Mouse (Mus musculus) heart, embryonic 12.5 days (tissue): ENCODE results near the gene Ppp1r9b. TPM values are rescaled to one million over a fixed set of nuclear protein-coding genes. Genes with fewer than 3 reads are reported as not detected.

Source experiments
- ATAC-seq: fragments of 200-750 bp; cut with Nextera tagmentation; 2 replicates; pipeline ENCODE4 v1.8.0; 2017; ENCODE audit warnings: moderate TSS enrichment, moderate library complexity; ENCODE audit not compliant: insufficient number of reproducible peaks, low FRiP score
- H3K27ac ChIP-seq: fragments of 300-500 bp; sonication (generic); 2 replicates; pipeline ENCODE4 v1.5.1; 2016; ENCODE audit warnings: mild to moderate bottlenecking, moderate library complexity; ENCODE audit not compliant: poor library complexity, severe bottlenecking
- H3K27me3 ChIP-seq: fragments of 300-500 bp; sonication (generic); replicated peaks from 2 replicates; pipeline ENCODE4 v1.6.1; 2016; ENCODE audit warnings: mild to moderate bottlenecking, moderate library complexity
- H3K36me3 ChIP-seq: fragments of 300-500 bp; sonication (generic); 2 replicates; pipeline ENCODE4 v1.6.1; 2016; ENCODE audit warnings: mild to moderate bottlenecking, moderate library complexity
- H3K4me1 ChIP-seq: fragments of 300-500 bp; sonication (generic); replicated peaks from 2 replicates; pipeline ENCODE4 v1.6.1; 2016; ENCODE audit warnings: mild to moderate bottlenecking
- H3K4me2 ChIP-seq: fragments of 300-500 bp; sonication (generic); 2 replicates; pipeline ENCODE4 v1.6.1; 2016; ENCODE audit warnings: mild to moderate bottlenecking, moderate library complexity
- H3K4me3 ChIP-seq: fragments of 300-500 bp; sonication (generic); 2 replicates; pipeline ENCODE4 v1.5.1; 2016; ENCODE audit warnings: mild to moderate bottlenecking
- H3K9ac ChIP-seq: fragments of 300-500 bp; sonication (generic); 2 replicates; pipeline ENCODE4 v1.6.1; 2016; ENCODE audit warnings: mild to moderate bottlenecking, moderate library complexity
- H3K9me3 ChIP-seq: fragments of 300-500 bp; sonication (generic); replicated peaks from 2 replicates; pipeline ENCODE4 v1.6.1; 2016; ENCODE audit warnings: mild to moderate bottlenecking, moderate library complexity
- WGBS: fragments of 180-500 bp; shearing (Covaris S2); methylation state at CpG from one replicate; pipeline ENCODE4 v1.1.7; 2016; 5-methylcytosine and 5-hydroxymethylcytosine counted together
- polyA plus RNA-seq: library from polyadenylated mRNA; unstranded; fragments of >200 nt; fragmentation: Nextera tagmentation; extraction: Ambion mirVana; gene quantifications from 2 replicates; pipeline ENCODE4 v1.2.1, GENCODE M21; 2016

Ppp1r9b gene
- polyA plus RNA-seq = 10.4 and 12.2 TPM in 2 replicates

DNA sequence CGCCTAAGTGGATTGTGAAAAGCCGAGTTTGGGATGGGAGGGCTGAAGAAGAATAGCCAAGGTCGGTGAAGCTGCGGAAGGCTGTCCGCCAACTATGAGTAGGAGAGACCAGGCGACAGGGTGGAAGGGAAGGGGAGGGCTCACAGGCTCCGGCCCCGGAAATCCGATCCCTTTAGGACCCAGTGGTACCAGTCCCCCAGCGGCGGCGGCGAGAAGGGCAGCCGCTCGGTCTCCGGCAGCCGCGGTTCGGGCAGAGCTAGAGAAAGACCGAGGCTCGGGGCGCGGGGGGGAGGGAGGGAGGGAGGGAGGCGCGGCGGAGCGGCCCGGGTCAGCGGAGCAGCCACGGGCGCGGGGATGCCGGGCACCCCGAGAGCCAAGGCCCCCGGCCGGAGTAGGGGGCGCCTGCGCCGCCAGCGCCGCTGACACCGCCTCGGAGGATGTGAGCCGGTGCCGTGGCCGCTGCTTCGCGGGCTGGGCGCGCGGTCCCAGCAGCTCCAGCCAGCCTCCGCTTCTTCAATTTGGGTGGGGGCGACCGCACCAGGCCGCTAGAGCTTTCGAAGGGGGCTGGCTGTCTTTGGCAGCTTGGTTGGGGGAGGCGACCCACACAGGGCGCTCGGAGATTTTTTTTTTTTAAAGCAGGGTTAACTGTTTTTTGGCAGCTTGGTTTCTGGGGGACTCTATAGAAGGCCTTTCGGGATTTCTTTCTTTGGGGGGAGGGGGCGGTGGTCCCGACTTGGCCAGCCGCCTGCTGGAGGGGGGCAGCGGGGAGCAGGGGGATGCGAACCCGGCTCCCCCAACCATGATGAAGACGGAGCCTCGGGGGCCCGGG is at the start of gene Ppp1r9b:
Gene Ppp1r9b (plus strand): TSS at position 287 of the 829 bp plus-strand sequence.
- Histone ChIP-seq H3K9ac (peak within 1 kb of the TSS; percentile 98), H3K27me3 (no peaks in the 10 kb centered on the region), H3K9me3 (no peaks in the 10 kb centered on the region), H3K4me1 (peaks cover 76% of the 10 kb centered on the region), H3K27ac (peak within 1 kb of the TSS; percentile 95), H3K4me2 (peak within 1 kb of the TSS; percentile 98), H3K4me3 (peak within 1 kb of the TSS; percentile 95), H3K36me3 (peaks cover 4% of the 10 kb centered on the region; the same call in 1 of the 2 replicates)
- ATAC-seq = peak; percentile 82
- WGBS = under 1% methylated on average over 55 of the region's 69 CpGs

DNA sequence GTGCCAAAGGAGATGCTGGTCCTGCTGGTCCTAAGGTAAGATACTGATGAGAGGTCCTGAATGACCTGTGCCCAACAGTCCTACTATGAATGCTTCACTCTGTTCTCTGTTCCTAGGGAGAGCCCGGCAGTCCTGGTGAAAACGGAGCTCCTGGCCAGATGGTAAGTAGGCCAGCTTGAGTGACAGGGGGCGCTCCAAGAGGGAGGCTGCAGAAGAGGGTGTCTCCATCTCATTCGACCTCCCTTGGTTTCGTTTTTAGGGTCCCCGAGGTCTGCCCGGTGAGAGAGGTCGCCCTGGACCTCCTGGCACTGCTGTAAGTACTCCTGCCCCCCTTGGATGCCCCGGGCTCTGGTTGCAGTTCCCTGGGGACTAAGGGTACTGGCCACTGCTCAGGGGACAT is 49.7 kb upstream of the Ppp1r9b start:
- WGBS = 39% methylated on average over 9 of the region's 9 CpGs
- Histone ChIP-seq H3K27ac (no peak overlapping the region), H3K27me3 (peaks cover 64% of the 10 kb centered on the region), H3K36me3 (peaks cover 21% of the 10 kb centered on the region), H3K4me2 (no peak overlapping the region; the same call in 1 of the 2 replicates), H3K4me3 (no peak overlapping the region), H3K9ac (no peak overlapping the region), H3K9me3 (no peaks in the 10 kb centered on the region), H3K4me1 (peaks cover 9% of the 10 kb centered on the region; the same call in 1 of the 2 replicates)
- no peak for ATAC-seq

GRCm38 (mm10) chr11:94941776-94942175 is 49.1 kb upstream of the Ppp1r9b start:
- Histone ChIP-seq H3K4me2 (no peak overlapping the region), H3K4me3 (no peak overlapping the region), H3K4me1 (peaks cover 9% of the 10 kb centered on the region; the same call in 1 of the 2 replicates), H3K36me3 (peaks cover 21% of the 10 kb centered on the region), H3K27me3 (peaks cover 59% of the 10 kb centered on the region), H3K27ac (no peak overlapping the region), H3K9ac (no peak overlapping the region), H3K9me3 (no peaks in the 10 kb centered on the region)
- 74% methylated on average over 8 of the region's 8 CpGs for WGBS
- no peak for ATAC-seq

DNA sequence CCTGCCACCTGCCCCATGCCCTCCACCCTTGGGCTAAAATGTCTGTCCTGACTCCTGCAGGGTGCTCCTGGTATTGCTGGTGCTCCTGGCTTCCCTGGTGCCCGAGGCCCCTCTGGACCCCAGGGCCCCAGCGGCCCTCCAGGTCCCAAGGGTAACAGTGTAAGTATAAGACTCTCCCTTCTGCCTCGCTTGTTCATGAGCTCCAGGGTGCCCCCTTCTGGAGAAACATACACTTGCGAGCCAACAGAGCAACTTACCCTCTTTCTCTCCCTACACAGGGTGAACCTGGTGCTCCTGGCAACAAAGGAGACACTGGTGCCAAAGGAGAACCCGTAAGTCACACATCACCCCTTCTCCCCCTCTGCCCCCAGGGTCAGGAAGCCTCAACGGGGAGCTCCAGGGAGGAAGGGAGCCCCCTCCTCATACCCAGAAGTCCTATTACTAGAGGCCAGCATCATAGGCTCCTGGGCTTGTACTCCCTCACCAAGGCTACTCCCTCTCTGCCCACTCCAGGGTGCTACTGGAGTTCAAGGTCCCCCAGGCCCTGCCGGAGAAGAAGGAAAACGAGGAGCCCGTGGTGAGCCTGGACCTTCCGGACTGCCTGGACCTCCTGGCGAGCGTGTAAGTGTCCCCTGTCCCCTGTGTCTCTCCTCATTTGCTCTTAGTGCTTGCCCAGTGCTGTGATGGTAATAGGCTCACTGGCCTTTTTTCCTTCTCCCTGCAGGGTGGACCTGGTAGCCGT is 48.4 kb upstream of the Ppp1r9b start:
- 43% methylated on average over 13 of the region's 13 CpGs for WGBS
- peaks cover 64% of the 10 kb centered on the region for H3K27me3 ChIP-seq
- no peaks in the 10 kb centered on the region for H3K9me3 ChIP-seq
- no peak overlapping the region for H3K9ac ChIP-seq
- peak; percentile 23; the same call in 1 of the 2 replicates for ATAC-seq
- H3K4me2 ChIP-seq = no peak overlapping the region
- H3K36me3 ChIP-seq = peaks cover 25% of the 10 kb centered on the region
- peaks cover 6% of the 10 kb centered on the region; the same call in 1 of the 2 replicates for H3K4me1 ChIP-seq
- H3K4me3 ChIP-seq = no peak overlapping the region
- 0 out of 2 replicates have a peak overlapping the region, but pooled peaks have one; percentile 9 for H3K27ac ChIP-seq

DNA sequence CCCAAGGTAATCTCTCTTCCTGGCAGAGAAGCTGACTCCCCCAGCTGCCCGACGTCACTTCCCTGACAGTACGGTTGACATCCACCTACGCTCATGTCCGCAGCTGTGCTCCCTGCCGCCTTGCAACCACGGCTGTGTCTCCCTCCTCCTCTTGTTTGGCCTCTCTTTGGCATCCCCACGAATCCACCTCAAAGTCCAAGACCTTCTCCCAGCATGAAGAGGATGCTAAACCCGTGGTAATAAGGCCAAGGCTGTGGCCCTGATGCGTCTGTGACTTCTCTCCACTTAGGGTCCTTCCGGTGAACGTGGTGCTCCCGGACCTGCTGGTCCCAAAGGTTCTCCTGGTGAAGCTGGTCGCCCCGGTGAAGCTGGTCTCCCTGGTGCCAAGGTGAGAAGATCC is 47.8 kb upstream of the Ppp1r9b start:
- peaks cover 64% of the 10 kb centered on the region for H3K27me3 ChIP-seq
- H3K9me3 ChIP-seq = no peaks in the 10 kb centered on the region
- peaks cover 25% of the 10 kb centered on the region for H3K36me3 ChIP-seq
- no peak overlapping the region for H3K9ac ChIP-seq
- 72% methylated on average over 15 of the region's 15 CpGs for WGBS
- H3K4me2 ChIP-seq = no peak overlapping the region
- 0 out of 2 replicates have a peak overlapping the region, but pooled peaks have one; percentile 9 for H3K27ac ChIP-seq
- no peak for ATAC-seq
- H3K4me3 ChIP-seq = no peak overlapping the region
- H3K4me1 ChIP-seq = 0 out of 2 replicates have a peak, but pooled peaks cover 2% of the 10 kb centered on the region

- no peak overlapping the region for H3K4me3 ChIP-seq
- ATAC-seq = no peak
- H3K9ac ChIP-seq = no peak overlapping the region
- H3K36me3 ChIP-seq = peaks cover 27% of the 10 kb centered on the region
- peaks cover 67% of the 10 kb centered on the region for H3K27me3 ChIP-seq
- no peak overlapping the region for H3K27ac ChIP-seq
- no peaks in the 10 kb centered on the region for H3K9me3 ChIP-seq
- WGBS = 28% methylated on average over 8 of the region's 8 CpGs
- H3K4me1 ChIP-seq = no peaks in the 10 kb centered on the region
- no peak overlapping the region for H3K4me2 ChIP-seq
Observed at GRCm38 (mm10) chr11:94944295-94944694, 46.5 kb upstream of the Ppp1r9b start.

GRCm38 (mm10) chr11:94945236-94945635 is 45.6 kb upstream of the Ppp1r9b start:
- ATAC-seq = no peak
- peaks cover 36% of the 10 kb centered on the region for H3K36me3 ChIP-seq
- 82% methylated on average over 12 of the region's 12 CpGs for WGBS
- no peak overlapping the region for H3K4me2 ChIP-seq
- H3K4me1 ChIP-seq = no peaks in the 10 kb centered on the region
- no peak overlapping the region for H3K27ac ChIP-seq
- peaks cover 60% of the 10 kb centered on the region for H3K27me3 ChIP-seq
- no peak overlapping the region for H3K4me3 ChIP-seq
- no peaks in the 10 kb centered on the region for H3K9me3 ChIP-seq
- no peak overlapping the region for H3K9ac ChIP-seq

DNA sequence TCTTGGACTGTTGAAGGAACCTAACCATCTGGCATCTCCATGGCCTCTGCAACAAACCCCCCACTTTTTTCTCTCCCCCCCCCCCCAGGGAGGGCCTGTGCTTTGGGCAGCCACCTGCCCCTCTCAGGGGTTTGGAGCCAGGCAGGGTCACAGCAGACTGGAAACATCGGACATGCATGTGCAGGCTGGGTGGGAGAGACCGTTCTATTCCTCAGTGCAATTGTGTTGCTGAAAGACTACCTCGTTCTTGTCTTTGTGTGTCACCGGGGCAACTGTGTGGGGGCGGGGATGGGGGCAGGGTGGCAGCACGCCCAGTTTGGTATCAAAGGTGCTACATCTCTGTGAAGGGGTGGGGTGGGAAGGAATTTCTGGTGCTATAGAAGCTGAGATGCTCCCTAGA is 38.7 kb upstream of the Ppp1r9b start:
- WGBS = 19% methylated on average over 6 of the region's 6 CpGs

DNA sequence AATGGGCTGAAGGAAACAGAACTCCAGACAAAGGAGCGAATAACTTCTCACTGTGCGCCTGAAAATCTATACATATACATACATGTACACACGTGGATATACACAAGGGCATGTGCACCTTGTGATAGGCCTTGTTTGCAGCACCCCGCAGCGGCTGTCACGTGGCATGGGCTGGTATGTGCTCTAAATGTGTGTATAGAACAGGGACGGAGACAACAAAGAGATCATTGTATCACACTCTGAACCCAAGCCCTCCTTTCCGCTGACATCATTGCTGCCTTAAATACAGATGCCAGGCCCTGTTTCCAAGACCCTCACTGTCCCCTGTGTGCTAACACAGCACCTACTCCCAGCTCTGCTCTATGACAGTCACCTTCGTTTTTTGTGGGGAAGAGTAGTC is 35.7 kb upstream of the Ppp1r9b start:
- peak; percentile 18; the same call in 1 of the 2 replicates for ATAC-seq
- Histone ChIP-seq H3K9me3 (no peaks in the 10 kb centered on the region), H3K9ac (no peak overlapping the region), H3K27me3 (0 out of 2 replicates have a peak, but pooled peaks cover 10% of the 10 kb centered on the region), H3K4me2 (peak overlapping the region; percentile 40; the same call in 1 of the 2 replicates), H3K4me1 (peaks cover 17% of the 10 kb centered on the region), H3K4me3 (peak overlapping the region; percentile 16; the same call in 1 of the 2 replicates), H3K36me3 (peaks cover 10% of the 10 kb centered on the region; the same call in 1 of the 2 replicates), H3K27ac (peak overlapping the region; percentile 39)
- 63% methylated on average over 9 of the region's 9 CpGs for WGBS

More for the DNA sequence above, 38.7 kb upstream of the Ppp1r9b start:
- no peak for ATAC-seq
- Histone ChIP-seq H3K4me1 (peaks cover 5% of the 10 kb centered on the region; the same call in 1 of the 2 replicates), H3K9me3 (no peaks in the 10 kb centered on the region), H3K27me3 (peaks cover 23% of the 10 kb centered on the region; the same call in 1 of the 2 replicates), H3K9ac (no peak overlapping the region), H3K4me2 (no peak overlapping the region), H3K27ac (0 out of 2 replicates have a peak overlapping the region, but pooled peaks have one; percentile 13), H3K4me3 (no peak overlapping the region), H3K36me3 (peaks cover 22% of the 10 kb centered on the region; the same call in 1 of the 2 replicates)

DNA sequence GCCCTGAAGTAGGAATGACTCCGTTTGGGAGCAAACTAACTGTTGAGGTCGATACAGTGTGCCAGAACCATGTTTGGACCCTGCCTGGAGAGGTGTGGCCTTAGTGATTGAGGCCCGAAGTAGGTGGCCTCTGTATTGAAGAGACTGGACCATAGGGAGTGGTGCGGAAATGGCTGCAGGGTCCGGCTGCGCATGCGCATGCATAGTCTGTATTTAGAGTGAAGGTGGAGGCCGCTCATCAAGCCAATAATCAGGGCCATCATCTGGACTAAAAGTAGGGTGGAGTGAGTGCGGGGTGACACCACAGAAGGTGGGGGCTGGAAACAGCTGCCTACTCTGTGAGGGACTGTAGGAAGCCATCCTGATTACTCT is 33.2 kb upstream of the Ppp1r9b start:
- Histone ChIP-seq H3K36me3 (no peaks in the 10 kb centered on the region), H3K27me3 (0 out of 2 replicates have a peak, but pooled peaks cover 4% of the 10 kb centered on the region), H3K4me1 (peaks cover 14% of the 10 kb centered on the region), H3K9ac (no peak overlapping the region), H3K4me3 (no peak overlapping the region), H3K4me2 (no peak overlapping the region), H3K9me3 (no peaks in the 10 kb centered on the region), H3K27ac (peak overlapping the region; percentile 57; the same call in 1 of the 2 replicates)
- no peak for ATAC-seq
- 81% methylated on average over 9 of the region's 9 CpGs for WGBS
